Mouse (Mus musculus) WW6 (cell line): ENCODE data around the gene Fam19a1.
"Not testable (repeated sequence)": the region's sequence is repeated elsewhere in the genome, so short reads cannot be mapped to it uniquely, and the experiment has no call there.

Source experiments
- DNase-seq: peaks from one replicate; pipeline ENCODE4 v3.0.0-alpha.2; 2013; ENCODE audit warnings: low read depth, low spot score

The Fam19a1 gene

GRCm38 (mm10) chr6:96112854-96113253 lies at the start of gene Fam19a1:
Gene Fam19a1, plus strand, starts transcription at chr6:96113154.
- no peak for DNase-seq

- no peak for DNase-seq
These were observed 41.9 kb upstream of the Fam19a1 start for GRCm38 (mm10) chr6:96071080-96071479.

- DNase-seq = no peak
These were observed 41.4 kb upstream of the Fam19a1 start for GRCm38 (mm10) chr6:96071567-96071966.

- DNase-seq = no peak
These were observed 23.0 kb upstream of the Fam19a1 start for GRCm38 (mm10) chr6:96089961-96090360.

- DNase-seq = no peak
These were observed 19.2 kb upstream of the Fam19a1 start for GRCm38 (mm10) chr6:96093716-96094115.

- no peak for DNase-seq
These were observed 14.7 kb upstream of the Fam19a1 start for GRCm38 (mm10) chr6:96098225-96098624.

- DNase-seq = no peak
These were observed 1.3 kb upstream of the Fam19a1 start for GRCm38 (mm10) chr6:96111656-96112055.

- no peak for DNase-seq
These were observed 1.2 kb downstream of the Fam19a1 start for GRCm38 (mm10) chr6:96114151-96114550.

GRCm38 (mm10) chr6:96116148-96116533 lies 3.2 kb downstream of the Fam19a1 start:
- no peak for DNase-seq

- DNase-seq = no peak
These were observed 3.7 kb downstream of the Fam19a1 start for GRCm38 (mm10) chr6:96116534-96117272.

- no peak for DNase-seq
These were observed 30.4 kb downstream of the Fam19a1 start for GRCm38 (mm10) chr6:96143326-96143725.

- no peak for DNase-seq
These were observed 52.4 kb downstream of the Fam19a1 start for GRCm38 (mm10) chr6:96165403-96165802.

- no peak for DNase-seq
These were observed 52.9 kb downstream of the Fam19a1 start, which contains the start of gene 1700123L14Rik for GRCm38 (mm10) chr6:96165818-96166379. Gene 1700123L14Rik, minus strand, starts transcription at chr6:96166243.

- DNase-seq = no peak
These were observed 54.1 kb downstream of the Fam19a1 start for GRCm38 (mm10) chr6:96167031-96167430.

GRCm38 (mm10) chr6:96173681-96174080 lies 60.7 kb downstream of the Fam19a1 start:
- no peak for DNase-seq

GRCm38 (mm10) chr6:96178530-96178929 lies 65.6 kb downstream of the Fam19a1 start:
- DNase-seq = no peak

- no peak for DNase-seq
These were observed 70.4 kb downstream of the Fam19a1 start for GRCm38 (mm10) chr6:96183392-96183791.

- DNase-seq = no peak
These were observed 73.6 kb downstream of the Fam19a1 start for GRCm38 (mm10) chr6:96186517-96186916.

GRCm38 (mm10) chr6:96198991-96199390 lies 86.0 kb downstream of the Fam19a1 start:
- DNase-seq = not testable (repeated sequence)

GRCm38 (mm10) chr6:96205395-96205794 lies 92.4 kb downstream of the Fam19a1 start:
- no peak for DNase-seq

GRCm38 (mm10) chr6:96234806-96235205 lies 121.9 kb downstream of the Fam19a1 start:
- DNase-seq = no peak

GRCm38 (mm10) chr6:96244320-96244719 lies 131.4 kb downstream of the Fam19a1 start:
- DNase-seq = no peak

- DNase-seq = no peak
These were observed 139.0 kb downstream of the Fam19a1 start for GRCm38 (mm10) chr6:96252001-96252400.
